Mouse (Mus musculus) erythroblast, embryonic 14.5 days (primary cell): ENCODE data around the gene Ptp4a2. TPM values are rescaled to one million over a fixed set of nuclear protein-coding genes. Genes with fewer than 3 reads are reported as not detected.
"Not testable (repeated sequence)": the region's sequence is repeated elsewhere in the genome, so short reads cannot be mapped to it uniquely, and the experiment has no call there.

ENCODE experiments used
- H3K27me3 ChIP-seq: 2 replicates; pipeline ENCODE4 v1.6.1; 2012; ENCODE audit warnings: inconsistent platforms; ENCODE audit not compliant: control insufficient read depth
- H3K36me3 ChIP-seq: 2 replicates; pipeline ENCODE4 v1.6.1; 2012; ENCODE audit warnings: mild to moderate bottlenecking, inconsistent platforms; ENCODE audit not compliant: control insufficient read depth
- H3K4me1 ChIP-seq: 2 replicates; pipeline ENCODE4 v1.6.1; 2012; ENCODE audit warnings: inconsistent platforms; ENCODE audit not compliant: control insufficient read depth
- H3K4me3 ChIP-seq: replicated peaks from 2 replicates; pipeline ENCODE3; 2012; ENCODE audit warnings: moderate library complexity, mild to moderate bottlenecking, inconsistent platforms
- H3K9me3 ChIP-seq: 2 replicates; pipeline ENCODE4 v1.6.1; 2012; ENCODE audit warnings: low read length, inconsistent platforms, mixed read lengths; ENCODE audit not compliant: control insufficient read depth
- GATA1 ChIP-seq: IDR thresholded peaks from 2 replicates; pipeline ENCODE4 v1.6.1; 2012; ENCODE audit warnings: low read length, inconsistent platforms, mixed read lengths
- TAL1 ChIP-seq: IDR thresholded peaks from 3 replicates; pipeline ENCODE4 v1.6.1; 2012; ENCODE audit warnings: low read length, inconsistent platforms, mixed read lengths
- polyA plus RNA-seq: library from polyadenylated mRNA; stranded (reverse); fragments of >175 nt; gene quantifications from 2 replicates; pipeline ENCODE4 v1.2.3, GENCODE M21; 2012

The Ptp4a2 gene
- 3.6 and 4.7 TPM in 2 replicates for polyA plus RNA-seq

- TF ChIP-seq GATA1 (no peak), TAL1 (no peak)
- Histone ChIP-seq H3K9me3 (peaks cover 5% of the 10 kb centered on the region; the same call in 1 of the 2 replicates), H3K27me3 (peaks cover 46% of the 10 kb centered on the region), H3K4me1 (peaks cover 10% of the 10 kb centered on the region), H3K36me3 (no peaks in the 10 kb centered on the region), H3K4me3 (peak within 1 kb of the TSS; percentile 39)
Measured at GRCm38 (mm10) chr4:129810798-129811604, at the start of gene Ptp4a2. Gene Ptp4a2 (plus strand): TSS chr4:129811219.

- no peaks in the 10 kb centered on the region for H3K27me3 ChIP-seq
- H3K36me3 ChIP-seq, result no peaks in the 10 kb centered on the region
- TF ChIP-seq GATA1, result no peak
- no peak for TF ChIP-seq TAL1
- no peaks in the 10 kb centered on the region for H3K4me1 ChIP-seq
- H3K4me3 ChIP-seq, result no peak overlapping the region
- no peaks in the 10 kb centered on the region for H3K9me3 ChIP-seq
Measured at GRCm38 (mm10) chr4:129761606-129762005, 49.4 kb upstream of the Ptp4a2 start.

DNA sequence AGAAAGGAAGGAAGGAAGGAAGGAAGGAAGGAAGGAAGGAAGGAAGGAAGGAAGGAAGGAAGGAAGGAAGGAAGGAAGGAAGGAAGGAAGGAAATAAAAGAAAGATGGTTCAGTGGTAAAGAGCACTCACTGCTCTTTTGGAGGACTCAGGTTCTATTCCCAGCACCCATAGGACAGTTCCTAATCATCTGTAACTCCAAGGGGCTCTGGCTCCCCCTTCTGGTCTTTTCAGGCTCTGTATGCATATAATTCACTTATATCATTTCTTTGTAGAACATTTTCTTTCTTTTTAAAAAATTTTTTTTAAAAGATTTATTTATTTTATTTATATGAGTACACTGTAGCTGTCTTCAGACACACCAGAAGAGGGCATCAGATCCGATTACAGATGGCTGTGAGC is 48.5 kb upstream of the Ptp4a2 start:
- not testable (repeated sequence) for H3K4me3 ChIP-seq, H3K4me1 ChIP-seq, H3K27me3 ChIP-seq, H3K9me3 ChIP-seq, H3K36me3 ChIP-seq

DNA sequence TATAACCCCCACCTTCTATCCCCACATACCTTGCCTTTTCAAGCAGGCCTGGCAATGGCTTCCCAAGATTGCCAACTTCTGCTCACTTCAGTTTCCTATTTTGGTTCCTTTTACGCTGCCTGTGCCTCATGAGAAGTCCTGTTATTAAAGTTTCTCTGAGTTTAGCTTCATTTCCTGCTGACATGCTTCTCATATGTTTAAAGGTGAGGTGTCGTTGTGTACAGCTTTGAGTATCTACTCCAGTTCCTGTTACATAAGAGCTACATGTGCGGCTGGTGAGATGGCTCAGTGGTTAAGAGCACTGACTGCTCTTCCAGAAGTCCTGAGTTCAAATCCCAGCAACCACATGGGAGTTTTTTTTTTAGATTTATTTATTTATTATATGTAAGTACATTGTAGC is 45.7 kb upstream of the Ptp4a2 start:
- no peaks in the 10 kb centered on the region for H3K9me3 ChIP-seq
- no peaks in the 10 kb centered on the region for H3K27me3 ChIP-seq
- H3K36me3 ChIP-seq, result no peaks in the 10 kb centered on the region
- H3K4me3 ChIP-seq, result no peak overlapping the region
- TF ChIP-seq GATA1 (no peak), TAL1 (no peak)
- no peaks in the 10 kb centered on the region for H3K4me1 ChIP-seq

GRCm38 (mm10) chr4:129767782-129768181 is 43.2 kb upstream of the Ptp4a2 start:
- H3K27me3 ChIP-seq, result peaks cover 15% of the 10 kb centered on the region
- H3K36me3 ChIP-seq, result no peaks in the 10 kb centered on the region
- no peaks in the 10 kb centered on the region for H3K4me1 ChIP-seq
- H3K4me3 ChIP-seq, result no peak overlapping the region
- TF ChIP-seq TAL1 (no peak), GATA1 (no peak)
- H3K9me3 ChIP-seq, result no peaks in the 10 kb centered on the region

DNA sequence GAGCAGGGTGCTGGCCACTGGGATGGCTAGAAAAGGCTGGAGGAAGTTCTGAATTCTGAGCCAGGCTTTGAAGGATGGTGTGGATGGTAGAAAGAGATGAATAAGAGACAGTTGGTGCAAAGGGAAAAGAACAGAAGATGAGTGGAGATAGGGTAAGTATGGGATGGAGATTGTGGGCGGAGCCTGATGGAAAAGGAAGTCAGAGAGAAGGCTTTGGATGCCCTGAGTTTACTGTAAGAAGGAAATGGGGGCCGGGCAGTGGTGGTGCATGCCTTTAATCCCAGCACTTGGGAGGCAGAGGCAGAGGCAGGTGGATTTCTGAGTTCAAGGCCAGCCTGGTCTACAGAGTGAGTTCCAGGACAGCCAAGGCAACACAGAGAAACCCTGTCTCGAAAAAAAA is 42.3 kb upstream of the Ptp4a2 start:
- not testable (repeated sequence) for H3K36me3 ChIP-seq, H3K4me3 ChIP-seq, H3K9me3 ChIP-seq, H3K4me1 ChIP-seq
- peaks cover 15% of the 10 kb centered on the region for H3K27me3 ChIP-seq

DNA sequence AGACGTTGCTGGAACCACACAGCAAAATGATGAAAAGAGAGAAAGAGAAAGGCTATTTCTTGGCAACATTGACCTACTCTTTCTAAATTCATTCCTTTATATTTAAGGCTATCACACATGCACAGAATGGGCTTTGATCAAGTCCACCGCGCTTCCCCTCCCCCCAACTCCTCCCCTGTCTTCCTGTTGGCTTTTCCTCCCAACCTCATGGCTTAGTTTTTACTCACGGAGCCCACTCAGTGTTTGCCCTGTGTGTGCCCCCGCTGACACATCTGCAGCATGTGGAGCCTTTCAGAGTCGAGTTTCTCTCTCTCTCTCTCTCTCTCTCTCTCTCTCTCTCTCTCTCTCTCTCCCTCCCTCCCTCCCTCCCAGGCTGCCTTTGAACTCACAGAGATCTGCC is 40.4 kb upstream of the Ptp4a2 start:
- no peak for TF ChIP-seq TAL1
- no peak for TF ChIP-seq GATA1
- H3K36me3 ChIP-seq, result no peaks in the 10 kb centered on the region
- no peaks in the 10 kb centered on the region for H3K9me3 ChIP-seq
- H3K4me3 ChIP-seq, result no peak overlapping the region
- H3K4me1 ChIP-seq, result no peaks in the 10 kb centered on the region
- peaks cover 15% of the 10 kb centered on the region for H3K27me3 ChIP-seq

DNA sequence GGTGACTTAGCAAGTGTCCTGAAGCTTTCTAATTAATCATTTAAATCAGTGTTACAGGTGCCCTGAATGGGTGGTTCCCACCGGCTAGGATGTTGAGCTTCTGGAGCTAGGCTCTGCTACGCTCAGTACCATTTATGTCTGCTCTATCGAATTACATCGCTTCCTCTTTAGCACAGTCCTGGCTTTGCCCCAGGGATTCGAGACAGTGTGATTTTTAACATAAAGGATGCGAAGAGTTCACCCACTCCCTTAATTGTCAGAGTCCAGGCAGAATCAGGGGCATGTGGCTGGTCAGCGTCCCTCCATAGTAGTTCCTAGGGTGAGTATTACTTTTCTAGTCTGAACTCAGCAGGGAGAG is 39.7 kb upstream of the Ptp4a2 start:
- TF ChIP-seq GATA1, result no peak
- no peak for TF ChIP-seq TAL1
- H3K4me1 ChIP-seq, result no peaks in the 10 kb centered on the region

DNA sequence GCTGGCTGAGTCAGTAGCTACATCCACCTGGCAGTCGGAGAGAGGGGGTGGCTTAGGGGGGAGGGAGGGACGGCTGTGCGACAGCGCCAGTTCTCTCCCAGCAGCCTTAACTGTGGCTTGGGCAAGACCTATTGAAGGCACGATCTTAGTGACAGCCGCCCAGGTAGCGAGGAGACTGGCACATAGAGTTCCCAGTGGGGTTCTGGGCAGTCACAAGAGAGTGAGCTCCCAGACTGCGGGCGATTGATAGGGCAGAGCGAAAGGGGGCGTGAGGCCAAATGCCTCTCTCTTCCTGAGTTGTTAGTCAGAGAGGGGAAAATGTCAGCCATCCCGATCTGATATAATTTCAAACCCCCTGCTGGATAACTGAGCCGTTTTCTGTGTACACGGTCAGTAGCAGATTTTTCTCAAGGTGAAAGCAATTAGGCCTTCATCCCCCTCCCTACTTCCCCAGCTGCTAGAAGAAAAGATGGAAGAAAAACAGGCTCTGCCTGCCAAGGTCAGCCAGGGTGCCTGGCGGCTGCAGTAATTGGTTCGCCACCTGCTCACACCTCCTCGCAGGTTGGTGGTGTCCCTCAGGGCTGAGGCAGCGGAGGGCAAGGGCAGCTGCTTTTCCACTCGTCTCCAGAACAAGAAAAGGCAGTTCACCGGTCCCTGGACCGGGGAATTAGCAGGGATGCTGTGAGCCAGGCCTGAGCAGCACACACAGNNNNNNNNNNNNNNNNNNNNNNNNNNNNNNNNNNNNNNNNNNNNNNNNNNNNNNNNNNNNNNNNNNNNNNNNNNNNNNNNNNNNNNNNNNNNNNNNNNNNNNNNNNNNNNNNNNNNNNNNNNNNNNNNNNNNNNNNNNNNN is 39.1 kb upstream of the Ptp4a2 start:
- H3K4me3 ChIP-seq, result no peak overlapping the region
- TF ChIP-seq GATA1 (no peak), TAL1 (no peak)
- H3K9me3 ChIP-seq, result no peaks in the 10 kb centered on the region
- H3K4me1 ChIP-seq, result no peaks in the 10 kb centered on the region
- no peaks in the 10 kb centered on the region for H3K36me3 ChIP-seq
- H3K27me3 ChIP-seq, result peaks cover 15% of the 10 kb centered on the region

More for the DNA sequence above, 39.7 kb upstream of the Ptp4a2 start:
- H3K9me3 ChIP-seq, result no peaks in the 10 kb centered on the region
- H3K27me3 ChIP-seq, result peaks cover 15% of the 10 kb centered on the region
- no peak overlapping the region for H3K4me3 ChIP-seq
- H3K36me3 ChIP-seq, result no peaks in the 10 kb centered on the region
